Comparison of ENCODE assay signal across 9 mouse cellular contexts in the genomic region with DNA sequence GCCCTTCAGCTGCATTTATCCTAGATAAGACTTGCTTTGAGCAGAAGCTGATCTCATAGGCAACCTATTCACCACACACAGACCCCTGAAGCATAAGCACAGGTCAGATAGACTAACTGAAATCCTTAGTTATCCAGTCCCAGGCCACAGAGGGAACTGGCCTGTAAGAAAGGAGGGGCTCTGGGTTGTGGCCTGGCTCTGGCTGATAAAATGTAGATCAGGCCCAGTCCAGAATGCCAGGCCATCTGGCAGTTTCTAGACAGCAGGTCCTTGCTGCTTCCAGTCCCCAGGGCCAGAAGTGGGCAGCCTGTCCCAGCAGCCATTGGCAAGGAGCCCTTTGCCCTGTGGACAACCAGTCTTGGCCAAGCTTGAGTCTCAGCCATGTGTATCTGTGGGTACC. TPM values are rescaled to one million over a fixed set of nuclear protein-coding genes. Genes with fewer than 3 reads are reported as not detected.
DNase-seq lines count a peak whose midpoint lies in the region; ATAC-seq and TF ChIP-seq lines count a peak whose summit lies in the region.
"Had no signal": no experiment of that assay in that cellular context is flagged by ENCODE, and none has a peak within 500 bp of the region (broad histone marks: within the 10 kb centered on the region; RNA-seq: fewer than 3 reads in every experiment).

No protein-coding gene starts in this region.

- no peak for TF ChIP-seq POLR2A in bone marrow, adult 2 months (IDR thresholded peaks at IDR 0.05; ENCODE audit: borderline replicate concordance, control insufficient read depth, low read depth, low read length)

- intact Hi-C loops in gastrocnemius, adult 2 months (cut with DNase I), result no loop called here

- no peak overlapping the region for H3K4me3 ChIP-seq in bone marrow, adult 2 months (replicated peaks; ENCODE audit: control insufficient read depth, low read depth, low read length)
- H3K4me3 ChIP-seq in gastrocnemius, adult 2 months, result no peak overlapping the region
- H3K4me3 ChIP-seq in intestine, embryonic 16.5 days (ENCODE audit: low read length), result no peak overlapping the region
- H3K4me3 ChIP-seq: limb, embryonic 15.5 days had no signal

- H3K4me1 ChIP-seq in bone marrow, adult 2 months (ENCODE audit: control insufficient read depth, insufficient read depth, low read length), result peaks cover 1% of the 10 kb centered on the region; the same call in 1 of the 2 replicates
- H3K4me1 ChIP-seq in intestine, embryonic 16.5 days (ENCODE audit: control insufficient read depth, insufficient read depth, low read length), result peaks cover 3% of the 10 kb centered on the region; the same call in 1 of the 2 replicates

- no peaks in the 10 kb centered on the region for H3K9me3 ChIP-seq in intestine, embryonic 16.5 days (ENCODE audit: control insufficient read depth, low read length)
- H3K9me3 ChIP-seq: limb, embryonic 15.5 days had no signal

- no peak overlapping the region for H3K9ac ChIP-seq in intestine, embryonic 16.5 days (ENCODE audit: low read depth, low read length)
- H3K9ac ChIP-seq: limb, embryonic 15.5 days had no signal

- H3K27ac ChIP-seq in bone marrow, adult 2 months (ENCODE audit: control insufficient read depth, insufficient read depth, low read depth, low read length, poor library complexity), result peak overlapping the region; percentile 44
- no peak overlapping the region for H3K27ac ChIP-seq in gastrocnemius, adult 2 months
- H3K27ac ChIP-seq in intestine, embryonic 16.5 days (ENCODE audit: low read length), result no peak overlapping the region
- H3K27ac ChIP-seq: limb, embryonic 15.5 days had no signal

- H3K27me3 ChIP-seq in intestine, embryonic 16.5 days (replicated peaks; ENCODE audit: control insufficient read depth, insufficient read depth, low read length), result no peaks in the 10 kb centered on the region
- H3K27me3 ChIP-seq: limb, embryonic 15.5 days had no signal

- ATAC-seq in intestine, embryonic 16.5 days, result peak; percentile 44; the same call in 1 of the 2 replicates

- H3K4me2 ChIP-seq in intestine, embryonic 16.5 days (ENCODE audit: low read depth, low read length), result no peak overlapping the region
- H3K4me2 ChIP-seq: limb, embryonic 15.5 days had no signal

- DNase-seq in adrenal gland, postnatal 14 days, result peak; percentile 75
- DNase-seq in adrenal gland, adult 8-10 months, result no peak
- DNase-seq in gastrocnemius, adult 2 months, result peak; percentile 78
- no peak for DNase-seq in layer of hippocampus, postnatal 25 days (ENCODE audit: extremely low spot score in 1 of 2, low spot score in 1 of 2)
- no peak for DNase-seq in layer of hippocampus, adult 9-11 months
- no peak for DNase-seq in frontal cortex, postnatal 36 days (ENCODE audit: low spot score in 2 of 2)

- H3K36me3 ChIP-seq in intestine, embryonic 16.5 days (ENCODE audit: control insufficient read depth, insufficient read depth, low read length), result no peaks in the 10 kb centered on the region
- H3K36me3 ChIP-seq: limb, embryonic 15.5 days had no signal

- no peak for TF ChIP-seq CTCF in bone marrow, adult 2 months (IDR thresholded peaks at IDR 0.05; ENCODE audit: control insufficient read depth, insufficient read depth, low read length)
- TF ChIP-seq CTCF in gastrocnemius, adult 2 months (IDR thresholded peaks at IDR 0.05), result no peak

RNA-seq across cellular contexts. Expression of gene Igsf3, which starts 22.4 kb away (rescaled TPM):
- total RNA-seq in adrenal gland, postnatal 14 days (2021), result 5.1 and 6.6 TPM in 2 replicates
- total RNA-seq in adrenal gland, adult 8-10 months (2022), result 10 to 100 TPM in 2 of 4 experiments, 1 to 10 TPM in 2; 4.5 to 11.8 (median 8.2) TPM
- polyA plus RNA-seq in bone marrow, adult 2 months (2011; ENCODE audit: insufficient read depth, insufficient read length, low replicate concordance, missing spikeins), result 3.6 and 6.3 TPM in 2 replicates
- total RNA-seq in gastrocnemius, adult 2 months (2021), result 1 to 10 TPM; 3.0 to 3.2 TPM
- polyA plus RNA-seq in intestine, embryonic 16.5 days (2015; fragmentation: Nextera tagmentation; extraction: Ambion mirVana), result 17.9 and 19.2 TPM in 2 replicates
- 10 to 100 TPM; 18.8 to 24.3 TPM for total RNA-seq in layer of hippocampus, postnatal 25 days (2021)

Comparison
In these comparisons a context has a peak if more than half of its experiments do, and no peak if none do; other contexts are left out.
1. DNase-seq: peak in adrenal gland, postnatal 14 days (single experiment) and gastrocnemius, adult 2 months (single experiment); none in adrenal gland, adult 8-10 months (single experiment), layer of hippocampus, postnatal 25 days (0 of 2), layer of hippocampus, adult 9-11 months (single experiment) and frontal cortex, postnatal 36 days (0 of 2).